Mouse (Mus musculus) lung, adult 2 months (tissue): ENCODE data around the gene Ly6g6d.

Experiments used
- CTCF ChIP-seq: fragments of 200-500 bp; IDR thresholded peaks from 2 replicates; pipeline ENCODE4 v1.5.1; 2011; ENCODE audit warnings: mild to moderate bottlenecking, low read length, control low read depth; ENCODE audit not compliant: insufficient read depth
- POLR2A ChIP-seq: fragments of 200-500 bp; IDR thresholded peaks from 2 replicates; pipeline ENCODE4 v1.6.1; 2011; ENCODE audit warnings: low read depth, mild to moderate bottlenecking, control low read depth, low read length, borderline replicate concordance; ENCODE audit errors: extremely low read depth

GRCm38 (mm10) chr17:35094475-35095365, 16.9 kb upstream of the Ly6g6d start:
- no peak for TF ChIP-seq CTCF
- no peak for TF ChIP-seq POLR2A
